Mouse (Mus musculus) MEL (cell line): Measurements from ENCODE around the gene Trpm3. TPM values are rescaled to one million over a fixed set of nuclear protein-coding genes. Genes with fewer than 3 reads are reported as not detected.

Experiments
- DNase-seq: peaks from one replicate; pipeline ENCODE4 v3.0.0; 2011; ENCODE audit warnings: low read depth, low spot score
- H3K27ac ChIP-seq: 2 replicates; pipeline ENCODE4 v1.5.1; 2012; ENCODE audit warnings: low read depth, mild to moderate bottlenecking, control low read depth, low read length, moderate library complexity; ENCODE audit not compliant: control insufficient read depth
- H3K27me3 ChIP-seq, 2 experiments: fragments of 150-350 bp in 1 of 2; sonication (generic) in 1 of 2; 2 replicates each; pipeline ENCODE4 v1.6.1; 2012; ENCODE audit warnings: low read length in 2 of 2, mild to moderate bottlenecking in 2 of 2, improper control_type of control experiment in 1 of 2, moderate library complexity in 1 of 2; ENCODE audit not compliant: insufficient read depth in 2 of 2, control insufficient read depth in 1 of 2
- H3K36me3 ChIP-seq, 2 experiments: 2 replicates each; pipeline ENCODE4 v1.6.1; 2012 to 2014; ENCODE audit warnings: low read length in 2 of 2, improper control_type of control experiment in 1 of 2, inconsistent platforms in 1 of 2, mild to moderate bottlenecking in 1 of 2; ENCODE audit not compliant: insufficient read depth in 2 of 2, control insufficient read depth in 1 of 2
- H3K4me1 ChIP-seq, 2 experiments: fragments of 150-350 bp in 1 of 2; sonication (generic) in 1 of 2; 2 replicates each; pipeline ENCODE4 v1.6.1; 2012; ENCODE audit warnings: low read length in 2 of 2, improper control_type of control experiment in 1 of 2, mild to moderate bottlenecking in 1 of 2; ENCODE audit not compliant: insufficient read depth in 2 of 2, control insufficient read depth in 1 of 2
- H3K4me3 ChIP-seq, 2 experiments: fragments of 150-350 bp in 1 of 2; sonication (generic) in 1 of 2; 2 replicates each; pipeline ENCODE4 v1.5.1; 2012; ENCODE audit warnings: low read depth in 2 of 2, low read length in 2 of 2, mild to moderate bottlenecking in 2 of 2, moderate library complexity in 2 of 2, control low read depth in 1 of 2, improper control_type of control experiment in 1 of 2; ENCODE audit not compliant: control insufficient read depth in 1 of 2, insufficient read depth in 1 of 2
- H3K79me2 ChIP-seq: 2 replicates; pipeline ENCODE4 v1.6.1; 2012; ENCODE audit warnings: mild to moderate bottlenecking, low read length, moderate library complexity; ENCODE audit not compliant: control insufficient read depth, poor library complexity, insufficient read depth
- H3K9ac ChIP-seq: 2 replicates; pipeline ENCODE4 v1.6.1; 2012; ENCODE audit warnings: low read depth, mild to moderate bottlenecking, control low read depth, low read length, moderate library complexity; ENCODE audit not compliant: control insufficient read depth, poor library complexity, severe bottlenecking
- H3K9me3 ChIP-seq: fragments of 150-350 bp; sonication (generic); replicated peaks from 2 replicates; pipeline ENCODE4 v1.6.1; 2012; ENCODE audit warnings: mild to moderate bottlenecking, low read length, improper control_type of control experiment, moderate library complexity; ENCODE audit not compliant: insufficient read depth
- CHD1 ChIP-seq: IDR thresholded peaks from 2 replicates; pipeline ENCODE4 v1.6.1; 2012; ENCODE audit warnings: low read depth, mild to moderate bottlenecking, inconsistent platforms, low read length, improper control_type of control experiment
- CTCF ChIP-seq, 3 experiments: IDR thresholded peaks in 2 of 3; conservative IDR thresholded peaks in 1 of 3; 2 replicates each; pipeline ENCODE4 v1.5.1; 2011 to 2012; ENCODE audit warnings: low read length in 3 of 3, low read depth in 2 of 3, mild to moderate bottlenecking in 2 of 3, improper control_type of control experiment in 1 of 3, inconsistent platforms in 1 of 3, mixed read lengths in 1 of 3, moderate library complexity in 1 of 3; ENCODE audit not compliant: control insufficient read depth in 1 of 3, insufficient read depth in 1 of 3, poor library complexity in 1 of 3, severe bottlenecking in 1 of 3
- E2F4 ChIP-seq: IDR thresholded peaks from 2 replicates; pipeline ENCODE4 v1.6.1; 2011; ENCODE audit warnings: low read depth, low read length, improper control_type of control experiment, borderline replicate concordance
- EP300 ChIP-seq, 2 experiments: IDR thresholded peaks; 2 replicates each; pipeline ENCODE4 v1.6.1; 2011; ENCODE audit warnings: improper control_type of control experiment in 2 of 2, low read length in 2 of 2, low read depth in 1 of 2, mild to moderate bottlenecking in 1 of 2
- ETS1 ChIP-seq: IDR thresholded peaks from 2 replicates; pipeline ENCODE4 v1.6.1; 2012; ENCODE audit warnings: low read depth, mild to moderate bottlenecking, inconsistent platforms, low read length, improper control_type of control experiment, moderate library complexity
- JUND ChIP-seq: IDR thresholded peaks from 2 replicates; pipeline ENCODE4 v1.6.1; 2011; ENCODE audit warnings: low read depth, mild to moderate bottlenecking, improper control_type of control experiment, low read length
- MAFK ChIP-seq: IDR thresholded peaks from 2 replicates; pipeline ENCODE4 v1.6.1; 2011; ENCODE audit warnings: low read depth, mild to moderate bottlenecking, low read length, improper control_type of control experiment, borderline replicate concordance
- MAZ ChIP-seq: IDR thresholded peaks from 2 replicates; pipeline ENCODE4 v1.6.1; 2012; ENCODE audit warnings: low read depth, mild to moderate bottlenecking, inconsistent platforms, low read length, improper control_type of control experiment
- MXI1 ChIP-seq: IDR thresholded peaks from 2 replicates; pipeline ENCODE4 v1.6.1; 2011; ENCODE audit warnings: mild to moderate bottlenecking, low read depth, low read length, improper control_type of control experiment
- MYB ChIP-seq: IDR thresholded peaks from 2 replicates; pipeline ENCODE4 v1.6.1; 2011; ENCODE audit warnings: mild to moderate bottlenecking, low read depth, low read length, improper control_type of control experiment
- NRF1 ChIP-seq: IDR thresholded peaks from 2 replicates; pipeline ENCODE4 v1.6.1; 2014; ENCODE audit warnings: low read depth, mild to moderate bottlenecking, inconsistent platforms, low read length, improper control_type of control experiment, moderate library complexity; ENCODE audit not compliant: poor library complexity, insufficient read depth, severe bottlenecking
- POLR2A ChIP-seq, 2 experiments: IDR thresholded peaks; 2 replicates each; pipeline ENCODE4 v1.6.1; 2011 to 2012; ENCODE audit warnings: low read length in 2 of 2, mild to moderate bottlenecking in 2 of 2, control low read depth in 1 of 2, improper control_type of control experiment in 1 of 2, low read depth in 1 of 2, moderate library complexity in 1 of 2; ENCODE audit not compliant: control insufficient read depth in 1 of 2, insufficient read depth in 1 of 2, poor library complexity in 1 of 2
- POLR2AphosphoS2 ChIP-seq: IDR thresholded peaks from 2 replicates; pipeline ENCODE4 v1.6.1; 2011; ENCODE audit warnings: low read length, improper control_type of control experiment
- POLR2AphosphoS5 ChIP-seq: IDR thresholded peaks from 2 replicates; pipeline ENCODE4 v1.6.1; 2012; ENCODE audit warnings: low read depth, borderline replicate concordance, mild to moderate bottlenecking, inconsistent platforms, low read length, moderate library complexity, mixed read lengths
- SMC3 ChIP-seq: IDR thresholded peaks from 2 replicates; pipeline ENCODE4 v1.6.1; 2011; ENCODE audit warnings: low read depth, low read length, improper control_type of control experiment
- USF1 ChIP-seq: IDR thresholded peaks from 2 replicates; pipeline ENCODE4 v1.6.1; 2014; ENCODE audit warnings: low read depth, mild to moderate bottlenecking, inconsistent platforms, low read length, improper control_type of control experiment, moderate library complexity
- ZKSCAN1 ChIP-seq: IDR thresholded peaks from 2 replicates; pipeline ENCODE4 v1.6.1; 2012; ENCODE audit warnings: low read depth, mild to moderate bottlenecking, inconsistent platforms, low read length, improper control_type of control experiment, moderate library complexity
- polyA plus RNA-seq, 2 experiments: library from polyadenylated mRNA; stranded (reverse) in 1 of 2; unstranded in 1 of 2; fragments of >175 nt in 1 of 2; fragments of >200 nt in 1 of 2; gene quantifications; 2 replicates each; pipeline versions ENCODE4 v1.2.1 to v1.2.4; 2012; ENCODE audit warnings: low replicate concordance in 2 of 2, low read depth in 1 of 2; ENCODE audit not compliant: insufficient read length in 2 of 2, insufficient read depth in 1 of 2, missing spikeins in 1 of 2
- total RNA-seq: library from RNA; depleted of rRNA; stranded (reverse); fragments of 300-350 nt; gene quantifications from 2 replicates; pipeline ENCODE4 v1.2.3, GENCODE M21; 2012

Gene Trpm3
- total and polyA plus RNA-seq, 3 experiments = not detected

GRCm38 (mm10) chr19:22821741-22822140, 682.9 kb downstream of the Trpm3 start:
- H3K4me1 ChIP-seq = no peaks in the 10 kb centered on the region
- no peak overlapping the region for H3K4me3 ChIP-seq
- no peak overlapping the region for H3K9ac ChIP-seq
- H3K36me3 ChIP-seq = no peaks in the 10 kb centered on the region
- H3K27me3 ChIP-seq = no peaks in the 10 kb centered on the region
- TF ChIP-seq MXI1 = no peak
- no peak for TF ChIP-seq POLR2A (IDR thresholded peaks at IDR 0.05; ENCODE audit: control insufficient read depth in 1 of 2, insufficient read depth in 1 of 2, low read depth in 1 of 2, low read length in 2 of 2, poor library complexity in 1 of 2)
- TF ChIP-seq, all 39 proteins: peak for 0
- Histone ChIP-seq H3K79me2 (no peaks in the 10 kb centered on the region), H3K27ac (no peak overlapping the region), H3K9me3 (no peaks in the 10 kb centered on the region)
- no peak for DNase-seq

GRCm38 (mm10) chr19:22823491-22823981, 684.7 kb downstream of the Trpm3 start:
- Histone ChIP-seq H3K27me3 (no peaks in the 10 kb centered on the region), H3K4me3 (no peak overlapping the region), H3K9ac (no peak overlapping the region), H3K36me3 (no peaks in the 10 kb centered on the region), H3K27ac (no peak overlapping the region), H3K9me3 (no peaks in the 10 kb centered on the region), H3K4me1 (no peaks in the 10 kb centered on the region), H3K79me2 (no peaks in the 10 kb centered on the region)
- no peak for DNase-seq
- TF ChIP-seq POLR2AphosphoS2 = no peak
- TF ChIP-seq ZKSCAN1 = no peak
- no peak for TF ChIP-seq E2F4
- TF ChIP-seq EP300 (IDR thresholded peaks at IDR 0.05; ENCODE audit: low read depth in 1 of 2, low read length in 2 of 2) = no peak
- no peak for TF ChIP-seq POLR2A (IDR thresholded peaks at IDR 0.05; ENCODE audit: control insufficient read depth in 1 of 2, insufficient read depth in 1 of 2, low read depth in 1 of 2, low read length in 2 of 2, poor library complexity in 1 of 2)
- TF ChIP-seq MAFK = no peak
- no peak for TF ChIP-seq CHD1
- no peak for TF ChIP-seq JUND

GRCm38 (mm10) chr19:22825812-22826211, 687.0 kb downstream of the Trpm3 start:
- TF ChIP-seq MAZ = no peak
- no peak for TF ChIP-seq POLR2AphosphoS2
- TF ChIP-seq CHD1 = no peak
- TF ChIP-seq ZKSCAN1 = no peak
- TF ChIP-seq SMC3 = no peak
- TF ChIP-seq USF1 = no peak
- TF ChIP-seq MYB = no peak
- TF ChIP-seq ETS1 = no peak
- TF ChIP-seq NRF1 = no peak
- TF ChIP-seq CTCF (IDR thresholded peaks at IDR 0.05 in 2 of 3, conservative IDR thresholded peaks at IDR 0.05 in 1 of 3; ENCODE audit: control insufficient read depth in 1 of 3, insufficient read depth in 1 of 3, low read depth in 2 of 3, low read length in 3 of 3, poor library complexity in 1 of 3, severe bottlenecking in 1 of 3) = no peak
- no peak for TF ChIP-seq POLR2AphosphoS5
- TF ChIP-seq, all 39 proteins: peak for 0
- no peaks in the 10 kb centered on the region for H3K4me1 ChIP-seq
- H3K4me3 ChIP-seq = no peak overlapping the region
- no peak for DNase-seq
- no peaks in the 10 kb centered on the region for H3K79me2 ChIP-seq
- H3K27me3 ChIP-seq = no peaks in the 10 kb centered on the region
- no peak overlapping the region for H3K27ac ChIP-seq
- H3K9ac ChIP-seq = no peak overlapping the region
- H3K9me3 ChIP-seq = no peaks in the 10 kb centered on the region
- no peaks in the 10 kb centered on the region for H3K36me3 ChIP-seq
